Mouse (Mus musculus) R1 (cell line): Measurements from ENCODE around the gene Prdm1.

Experiments used
- DNase-seq: peaks from one replicate; pipeline ENCODE4 v3.0.0-alpha.2; 2018; ENCODE audit warnings: low read depth, low spot score

The Prdm1 gene

GRCm38 (mm10) chr10:44492815-44493525, 35.3 kb downstream of the Prdm1 start:
- DNase-seq: no peak

GRCm38 (mm10) chr10:44490899-44491422, 37.3 kb downstream of the Prdm1 start:
- no peak for DNase-seq

- DNase-seq: no peak
These were observed 41.2 kb downstream of the Prdm1 start for GRCm38 (mm10) chr10:44487132-44487531.

GRCm38 (mm10) chr10:44484077-44484476, 44.2 kb downstream of the Prdm1 start:
- DNase-seq: no peak

- DNase-seq: peak; percentile 73
These were observed 45.2 kb downstream of the Prdm1 start for GRCm38 (mm10) chr10:44483116-44483515.

GRCm38 (mm10) chr10:44481379-44481778, 46.9 kb downstream of the Prdm1 start:
- no peak for DNase-seq

- DNase-seq: no peak
These were observed 49.0 kb downstream of the Prdm1 start for GRCm38 (mm10) chr10:44479286-44479685.

GRCm38 (mm10) chr10:44478091-44478490, 50.2 kb downstream of the Prdm1 start:
- DNase-seq: no peak

GRCm38 (mm10) chr10:44477240-44477639, 51.1 kb downstream of the Prdm1 start:
- no peak for DNase-seq

GRCm38 (mm10) chr10:44476523-44476922, 51.8 kb downstream of the Prdm1 start:
- DNase-seq: no peak

- DNase-seq: no peak
These were observed 52.9 kb downstream of the Prdm1 start for GRCm38 (mm10) chr10:44475376-44475775.

- DNase-seq: no peak
These were observed 54.0 kb downstream of the Prdm1 start for GRCm38 (mm10) chr10:44474256-44474655.

- DNase-seq: no peak
These were observed 62.7 kb downstream of the Prdm1 start for GRCm38 (mm10) chr10:44465618-44466017.

- DNase-seq: no peak
These were observed 63.7 kb downstream of the Prdm1 start for GRCm38 (mm10) chr10:44464563-44464962.

GRCm38 (mm10) chr10:44463856-44464255, 64.4 kb downstream of the Prdm1 start:
- no peak for DNase-seq

GRCm38 (mm10) chr10:44462351-44462750, 66.0 kb downstream of the Prdm1 start:
- no peak for DNase-seq

- DNase-seq: no peak
These were observed 67.2 kb downstream of the Prdm1 start for GRCm38 (mm10) chr10:44461063-44461462.

- DNase-seq: peak; percentile 66
These were observed 68.0 kb downstream of the Prdm1 start for GRCm38 (mm10) chr10:44460095-44460810.

- no peak for DNase-seq
These were observed 68.8 kb downstream of the Prdm1 start for GRCm38 (mm10) chr10:44459321-44460000.

GRCm38 (mm10) chr10:44458534-44459315, 69.6 kb downstream of the Prdm1 start:
- DNase-seq: peak; percentile 83

- no peak for DNase-seq
These were observed 70.3 kb downstream of the Prdm1 start for GRCm38 (mm10) chr10:44457791-44458533.
